Mouse (Mus musculus) thymus, adult 18-20 months (tissue): ENCODE results near the gene Gm11042.
A peak's percentile ranks its signal among the peaks of the same experiment; 100 is the strongest.

Source experiments
- DNase-seq, 2 experiments: peaks; one replicate each; pipeline ENCODE4 v3.0.0; 2022; ENCODE audit warnings: mixed read lengths in 2 of 2

The Gm11042 gene

DNA sequence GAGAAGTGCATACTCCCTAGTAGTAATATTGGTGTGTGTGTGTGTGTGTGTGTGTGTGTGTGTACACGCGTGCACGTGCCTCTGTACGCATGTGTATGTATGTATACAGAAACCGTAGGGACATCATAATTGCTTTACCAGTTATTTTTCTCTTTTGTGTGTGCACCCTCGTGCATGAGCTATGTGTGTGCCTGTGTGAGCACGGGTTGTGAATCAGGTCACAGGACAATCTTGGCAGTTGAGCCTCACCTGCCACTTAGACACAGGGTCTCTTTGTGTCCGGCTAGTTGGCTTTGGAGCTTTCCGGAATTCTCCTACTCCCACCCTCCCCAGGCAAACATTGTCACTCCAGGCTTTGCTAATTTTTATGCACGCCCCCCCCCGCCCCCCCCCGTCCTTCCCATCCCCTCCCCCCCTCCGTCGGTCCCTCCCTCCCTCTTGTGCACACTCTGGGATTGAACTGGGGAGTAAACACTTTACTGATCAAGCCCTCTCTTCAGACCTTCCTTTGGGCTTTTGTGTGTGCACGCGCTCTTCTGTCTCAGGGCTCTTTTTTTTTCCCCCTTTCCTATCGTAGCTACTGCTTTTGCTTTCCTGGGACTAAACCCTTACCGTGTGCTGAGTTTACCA, at the start of gene Gm11042:
Gene Gm11042 (minus strand): TSS at position 51 of the 630 bp plus-strand sequence.
- no peak for DNase-seq

- DNase-seq, result no peak
These were observed 48.3 kb upstream of the Gm11042 start for GRCm38 (mm10) chr12:74364477-74364876.

GRCm38 (mm10) chr12:74363076-74363475, 46.9 kb upstream of the Gm11042 start:
- no peak for DNase-seq

DNA sequence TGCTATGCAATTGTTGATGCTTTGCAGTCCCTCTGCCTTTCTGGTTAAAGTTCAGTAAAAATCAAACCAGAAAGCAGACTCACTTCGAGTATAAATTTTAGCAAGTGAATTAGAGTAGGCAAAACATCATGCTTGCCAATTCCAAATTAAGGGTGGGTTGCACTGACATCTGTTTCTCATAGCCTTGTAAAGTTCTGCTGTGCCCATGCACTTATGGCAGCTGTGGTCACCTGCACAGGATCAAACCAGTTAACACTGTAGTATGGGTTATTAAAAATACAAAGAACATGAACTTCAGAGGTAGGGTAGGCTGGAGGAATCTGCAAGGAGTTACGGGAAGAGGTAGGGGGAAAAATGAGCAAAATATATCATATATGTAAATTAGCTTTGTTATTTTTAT, 46.3 kb upstream of the Gm11042 start:
- no peak for DNase-seq

DNA sequence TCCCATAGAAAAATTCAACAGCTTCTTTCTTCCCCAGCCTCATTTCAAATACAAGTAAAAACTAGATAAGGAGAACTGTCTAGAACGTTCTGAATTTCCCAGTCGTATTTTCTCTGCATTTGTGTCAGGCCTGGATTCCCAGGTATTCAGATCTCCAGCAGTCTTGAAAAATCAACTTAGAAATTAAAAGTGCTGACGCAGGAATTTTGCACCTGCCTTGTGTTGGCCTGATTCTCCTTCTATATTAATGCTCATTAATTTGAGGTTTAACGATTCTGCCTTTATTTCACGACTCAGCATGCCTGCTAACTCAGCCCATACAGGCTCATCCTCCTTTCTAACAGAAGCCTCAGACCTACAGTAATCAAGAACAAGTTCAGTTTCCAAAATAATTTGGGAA, 43.6 kb upstream of the Gm11042 start:
- DNase-seq, result no peak

DNA sequence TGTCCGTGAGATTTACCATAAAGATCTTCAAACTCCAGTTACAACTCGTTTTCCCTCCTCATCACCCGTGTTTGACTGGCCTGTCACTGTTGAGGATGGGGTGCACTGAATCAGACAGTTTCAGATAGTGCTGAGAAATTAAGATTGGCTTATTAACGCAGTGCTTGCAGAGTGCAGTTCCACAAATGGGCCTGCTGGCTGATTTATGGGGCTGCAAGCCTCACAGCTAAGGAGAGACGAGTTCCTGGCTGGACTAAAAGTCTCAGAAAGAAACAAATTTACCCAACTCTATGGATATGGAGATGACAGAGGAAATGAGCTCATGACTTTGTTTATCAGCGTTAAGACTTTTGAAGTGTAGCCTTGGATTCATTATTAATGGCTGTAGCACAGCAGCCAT, 41.6 kb upstream of the Gm11042 start:
- DNase-seq, result no peak

DNA sequence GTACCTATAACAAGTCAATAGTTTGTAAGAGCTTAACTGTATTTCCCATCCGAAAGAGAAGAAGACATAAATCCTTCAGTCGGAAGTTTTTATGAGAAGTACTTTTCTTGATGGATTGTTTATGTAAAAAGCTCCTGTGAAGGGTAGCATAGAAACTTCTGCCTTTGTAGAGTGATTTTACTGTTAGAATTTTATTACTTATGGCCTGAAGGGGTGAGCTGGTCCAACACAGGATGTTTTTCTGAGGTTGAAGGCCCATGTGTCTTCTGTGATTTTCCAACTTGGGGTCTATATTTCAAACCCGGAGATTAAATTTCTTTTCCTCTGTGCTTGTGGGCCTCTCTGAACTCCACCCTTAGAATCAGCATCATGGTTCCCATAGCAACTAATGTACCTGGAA, 26.5 kb upstream of the Gm11042 start:
- no peak for DNase-seq

DNA sequence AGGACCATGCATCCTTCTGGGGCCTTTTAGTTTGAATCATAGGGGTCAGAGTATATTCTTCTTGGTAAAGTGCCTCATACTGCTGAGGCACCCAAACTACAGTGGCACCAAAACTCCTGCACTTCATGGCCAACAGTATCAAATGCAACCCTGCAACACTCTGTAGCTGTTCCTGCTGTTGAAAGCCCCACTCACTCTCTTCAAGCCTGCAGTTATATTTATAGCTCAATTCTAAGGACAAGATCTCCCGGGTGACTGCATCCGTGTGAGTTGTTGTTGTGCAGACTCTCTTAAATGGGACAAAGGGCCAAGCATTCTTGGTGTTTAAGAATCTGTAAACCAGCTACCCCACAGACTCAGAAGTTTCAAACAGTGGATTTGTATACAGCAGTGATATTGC, 23.9 kb upstream of the Gm11042 start:
- DNase-seq, result no peak

- no peak for DNase-seq
These were observed 17.5 kb upstream of the Gm11042 start for GRCm38 (mm10) chr12:74333706-74334105.

DNA sequence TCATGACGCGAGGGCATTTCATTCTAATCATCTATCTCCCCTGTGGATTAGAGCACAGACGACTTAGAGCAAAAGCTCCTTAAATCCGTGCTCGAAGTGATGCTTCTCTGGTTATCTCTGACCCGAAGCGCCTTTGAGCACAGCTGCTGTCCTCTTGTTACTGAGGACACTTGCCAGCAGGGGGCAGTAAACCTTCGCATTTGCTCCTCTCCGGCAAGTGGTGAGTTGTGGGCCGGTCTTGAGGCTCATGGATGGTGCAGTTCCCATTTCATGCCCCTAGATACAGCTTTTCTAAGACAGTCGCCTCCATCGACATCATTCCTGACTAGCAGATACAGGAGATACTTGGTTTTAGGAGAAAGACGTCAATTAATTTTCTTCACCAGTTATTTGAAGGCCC, 16.8 kb upstream of the Gm11042 start:
- peak; percentile 20 to 28 for DNase-seq

- no peak for DNase-seq
These were observed 13.6 kb upstream of the Gm11042 start for GRCm38 (mm10) chr12:74329759-74330158.

GRCm38 (mm10) chr12:74326644-74327043, 10.4 kb upstream of the Gm11042 start:
- DNase-seq, result no peak

- no peak for DNase-seq
These were observed 5.8 kb upstream of the Gm11042 start for GRCm38 (mm10) chr12:74321981-74322380.

DNA sequence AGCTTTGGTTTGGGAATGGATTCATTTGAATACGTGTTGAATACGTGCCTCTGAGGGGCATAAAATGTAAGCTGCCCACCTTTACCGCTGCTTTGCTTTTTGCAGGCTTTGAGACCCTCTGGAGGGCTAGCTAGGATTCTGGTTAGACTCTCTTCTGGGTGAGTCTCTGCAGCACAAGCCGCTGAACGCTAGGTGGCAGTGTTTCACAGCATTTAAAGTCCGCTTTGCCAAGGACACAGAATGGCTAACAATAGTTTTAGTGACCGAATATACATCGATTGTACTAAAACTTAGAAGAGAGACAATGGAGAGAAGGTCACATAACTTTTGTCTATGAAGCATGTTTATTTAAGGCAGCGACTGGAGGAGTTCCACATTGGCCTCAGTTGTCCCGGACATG, 4.1 kb upstream of the Gm11042 start:
- no peak for DNase-seq

DNA sequence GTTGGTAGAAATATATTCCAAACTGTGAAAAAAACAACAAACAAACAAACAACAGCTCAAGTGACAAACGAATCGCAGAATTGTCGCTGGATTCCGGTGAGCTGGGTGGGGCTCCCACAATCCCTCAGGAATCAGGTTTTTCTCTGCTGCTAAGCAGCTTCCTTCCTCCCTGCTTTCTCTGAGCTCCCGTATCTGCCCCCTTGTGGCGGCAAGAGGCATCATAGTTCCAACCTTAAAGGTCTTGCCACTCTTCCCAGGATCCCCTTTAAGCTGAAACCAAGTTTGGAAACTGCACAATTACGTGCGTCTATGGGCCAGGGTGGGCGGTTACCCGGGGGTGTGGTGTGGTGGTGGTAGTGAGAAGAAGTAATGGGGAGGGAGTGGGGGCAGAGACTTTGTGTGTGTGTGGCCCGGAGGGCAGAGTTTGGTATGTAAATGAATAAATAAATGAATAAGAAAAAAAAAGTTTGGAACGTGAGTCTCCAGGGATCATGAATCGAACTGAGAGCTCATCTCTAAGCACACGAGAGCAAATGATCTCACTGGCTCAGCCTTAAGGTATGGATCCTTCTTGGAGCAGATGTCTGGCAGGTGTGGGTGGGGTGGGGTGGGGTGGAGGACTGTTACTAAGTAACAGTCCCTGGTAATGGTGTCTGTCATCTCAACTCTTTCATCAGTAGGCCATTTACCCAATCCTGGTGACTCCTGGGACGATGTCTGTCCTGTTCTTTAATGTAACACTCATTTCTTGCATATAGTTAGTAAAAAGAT, 980 bp upstream of the Gm11042 start:
- peak; percentile 24 to 25 for DNase-seq

DNA sequence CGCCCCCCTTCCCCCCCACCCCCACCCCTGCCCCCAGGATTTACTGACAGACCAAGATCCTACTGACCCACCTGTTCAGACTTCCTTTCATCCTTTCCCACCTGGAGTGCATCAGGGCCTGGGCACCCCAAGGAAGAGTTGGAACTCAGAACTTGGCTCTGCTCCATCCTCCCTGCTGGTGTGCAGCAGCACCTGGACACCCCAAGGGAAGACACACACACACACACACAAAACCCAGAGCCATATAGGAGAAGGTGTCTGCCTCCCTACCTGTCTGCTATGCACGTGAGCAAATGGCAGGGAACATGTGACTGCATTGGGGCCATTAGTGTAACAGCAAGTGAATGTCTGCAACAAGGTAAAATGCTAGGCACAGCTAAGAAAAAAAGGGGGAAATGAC, 973 bp downstream of the Gm11042 start:
- no peak for DNase-seq

GRCm38 (mm10) chr12:74312611-74313010, 3.6 kb downstream of the Gm11042 start:
- DNase-seq, result no peak

DNA sequence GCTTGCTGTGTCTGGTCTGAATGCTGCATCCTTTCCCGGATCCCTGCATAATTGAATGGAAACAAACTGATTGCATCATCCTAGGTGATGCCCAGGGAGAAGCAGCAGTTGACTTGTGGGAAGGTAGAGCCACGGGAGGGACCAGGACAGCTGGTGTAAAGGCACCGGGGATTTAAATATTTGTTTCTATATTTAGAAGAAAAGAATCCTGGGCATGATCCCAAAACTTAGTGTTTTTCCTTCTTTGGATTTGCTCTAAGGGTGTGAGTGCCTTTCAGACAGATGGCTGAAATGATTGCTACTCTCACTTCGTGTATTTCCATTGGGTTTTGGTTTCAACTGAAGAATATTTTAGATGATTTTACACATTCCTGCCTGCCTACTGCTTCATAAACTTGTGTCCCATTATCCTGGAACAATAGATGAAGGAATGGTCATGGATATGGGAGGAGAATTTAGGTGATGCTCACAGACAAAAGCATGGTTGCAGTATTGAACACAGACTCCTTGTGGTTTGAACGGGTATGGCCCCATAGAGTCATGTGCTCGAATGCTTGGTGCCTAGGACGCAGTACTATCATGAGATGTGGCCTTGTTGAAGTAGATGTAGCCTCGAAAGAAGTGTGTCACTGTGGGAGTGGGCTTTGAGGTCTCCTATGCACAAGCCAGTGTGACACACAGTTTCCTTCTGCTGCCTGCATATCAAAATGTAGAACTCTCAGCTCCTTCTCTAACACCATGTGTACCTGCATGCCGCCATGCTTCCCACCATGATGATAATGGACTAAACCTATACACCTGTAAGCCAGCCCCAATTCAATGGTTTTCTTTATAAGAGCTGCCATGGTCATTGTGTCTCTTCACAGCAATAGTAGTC, 12.5 kb downstream of the Gm11042 start:
- no peak for DNase-seq

GRCm38 (mm10) chr12:74301559-74301958, 14.6 kb downstream of the Gm11042 start:
- no peak for DNase-seq

GRCm38 (mm10) chr12:74296374-74296773, 19.8 kb downstream of the Gm11042 start:
- DNase-seq, result no peak

DNA sequence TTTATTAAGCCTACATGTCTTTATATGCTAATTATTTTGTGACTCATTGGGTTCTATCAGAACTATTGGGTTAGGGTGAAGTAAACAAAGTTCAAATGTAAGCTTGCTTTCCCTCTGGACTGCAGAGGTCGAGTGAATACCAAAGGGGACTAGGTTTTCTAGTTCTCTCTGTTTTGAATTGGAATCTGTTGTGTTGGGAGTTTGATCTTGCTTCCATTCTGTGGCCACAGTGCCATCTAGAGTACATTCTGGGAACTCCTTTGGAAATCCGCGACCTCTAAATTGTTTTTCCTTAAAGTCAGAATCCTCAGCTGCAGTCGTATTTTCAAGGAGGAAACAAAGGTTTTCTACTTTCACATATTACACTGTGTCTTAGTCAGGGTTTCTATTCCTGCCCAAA, 22.6 kb downstream of the Gm11042 start:
- DNase-seq, result no peak

GRCm38 (mm10) chr12:74290983-74291382, 25.2 kb downstream of the Gm11042 start:
- DNase-seq, result no peak

- no peak for DNase-seq
These were observed 31.5 kb downstream of the Gm11042 start for GRCm38 (mm10) chr12:74284685-74285054.
